Mouse (Mus musculus): ENCODE measurements around the gene Chst15. TPM values are rescaled to one million over a fixed set of nuclear protein-coding genes. Genes with fewer than 3 reads are reported as not detected.

Gene Chst15
- polyA plus RNA-seq, 1 experiment from 2014 or later = 23.6 TPM

DNA sequence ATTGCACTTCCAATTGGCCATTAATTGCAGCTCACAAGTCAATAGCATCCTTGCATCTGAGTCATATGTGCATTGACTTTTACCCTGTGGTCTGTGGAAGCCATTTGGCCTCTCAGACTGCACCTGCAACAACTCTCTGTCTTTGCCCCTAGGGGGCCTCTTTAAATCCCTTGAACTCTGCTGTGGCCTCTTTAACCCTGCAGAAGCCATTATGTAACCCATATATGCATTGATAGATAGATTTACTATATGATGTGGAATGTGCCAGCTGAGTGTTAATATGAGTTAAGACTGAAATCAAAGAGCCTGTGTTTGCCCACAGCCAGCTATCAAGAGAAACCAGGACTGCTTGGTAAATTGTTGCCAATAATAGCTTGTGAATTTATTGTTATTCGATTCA is 118.2 kb downstream of the Chst15 start:
- Histone ChIP-seq H3K4me3 (no peak overlapping the region), H3K27ac (no peak overlapping the region), H3K9ac (no peak overlapping the region), H3K36me3 (no peaks in the 10 kb centered on the region), H3K27me3 (peaks cover 3% of the 10 kb centered on the region; the same call in 1 of the 2 replicates), H3K4me1 (peaks cover 56% of the 10 kb centered on the region), H3K4me2 (replicated peaks) (no peak overlapping the region), H3K9me3 (no peaks in the 10 kb centered on the region)
- no peak for ATAC-seq (ENCODE audit: low FRiP score, low read depth)
- WGBS = 33% methylated on average over 1 of the region's 1 CpGs

DNA sequence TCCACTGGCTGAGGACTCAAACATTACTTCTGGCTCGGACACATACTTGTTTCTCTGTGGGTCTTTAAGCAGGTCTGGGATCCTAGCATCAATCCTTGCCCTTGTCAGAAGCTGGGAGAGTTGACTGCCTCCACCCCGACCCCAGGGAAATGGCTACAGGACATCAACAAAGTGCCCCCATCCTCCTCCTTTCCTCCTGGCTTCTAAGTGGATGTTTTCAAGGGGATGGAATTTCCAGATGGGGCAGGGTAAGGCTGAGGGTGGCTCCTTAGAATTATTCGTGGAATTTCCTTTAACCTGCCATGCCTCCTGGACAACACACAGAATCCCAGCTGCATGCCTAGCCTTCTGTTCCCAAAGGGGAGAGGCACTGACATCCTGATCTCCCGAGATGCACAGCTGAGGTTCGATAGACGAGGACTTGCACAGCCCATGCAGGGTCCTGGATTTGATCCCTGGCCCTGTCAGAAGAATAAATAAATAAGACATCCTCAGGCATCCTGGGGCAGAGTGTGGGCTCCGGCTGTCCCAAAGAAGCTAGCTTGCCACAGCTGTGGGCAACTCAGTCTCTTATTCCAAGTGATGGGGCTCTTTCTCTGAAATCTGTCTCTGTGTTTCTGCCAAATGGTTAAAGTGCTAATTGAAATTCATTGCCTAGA is 119.1 kb downstream of the Chst15 start:
- H3K4me3 ChIP-seq = no peak overlapping the region
- H3K9ac ChIP-seq = no peak overlapping the region
- no peak for ATAC-seq (ENCODE audit: low FRiP score, low read depth)
- H3K27me3 ChIP-seq = peaks cover 3% of the 10 kb centered on the region; the same call in 1 of the 2 replicates
- no peaks in the 10 kb centered on the region for H3K9me3 ChIP-seq
- no peaks in the 10 kb centered on the region for H3K36me3 ChIP-seq
- 38% methylated on average over 7 of the region's 7 CpGs for WGBS
- peaks cover 55% of the 10 kb centered on the region for H3K4me1 ChIP-seq
- no peak overlapping the region for H3K4me2 ChIP-seq (replicated peaks)
- H3K27ac ChIP-seq = no peak overlapping the region

DNA sequence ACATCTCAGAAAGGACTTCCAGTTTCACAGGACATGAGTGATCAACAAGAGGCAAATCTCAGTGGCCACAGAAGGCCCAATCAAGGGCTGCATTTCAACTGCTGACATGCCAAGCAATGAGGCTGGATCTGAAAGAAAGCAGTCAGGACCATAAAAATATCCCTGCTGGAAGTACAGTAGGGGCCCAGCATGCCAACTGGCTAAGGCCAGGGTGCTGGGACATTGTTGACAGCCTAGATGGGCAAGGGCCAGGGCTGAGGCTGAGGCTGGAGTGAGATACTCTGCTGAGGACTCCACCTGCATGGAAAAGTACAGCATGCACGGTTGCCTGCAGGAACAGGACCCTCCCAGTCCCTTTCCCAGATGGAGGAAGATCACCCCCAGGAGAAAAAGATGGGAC is 120.4 kb downstream of the Chst15 start:
- Histone ChIP-seq H3K9ac (no peak overlapping the region), H3K4me1 (peaks cover 42% of the 10 kb centered on the region), H3K27ac (no peak overlapping the region), H3K36me3 (no peaks in the 10 kb centered on the region), H3K4me3 (no peak overlapping the region), H3K9me3 (no peaks in the 10 kb centered on the region), H3K4me2 (replicated peaks) (no peak overlapping the region), H3K27me3 (peaks cover 3% of the 10 kb centered on the region; the same call in 1 of the 2 replicates)
- 81% methylated on average over 1 of the region's 1 CpGs for WGBS
- ATAC-seq (ENCODE audit: low FRiP score, low read depth) = no peak

DNA sequence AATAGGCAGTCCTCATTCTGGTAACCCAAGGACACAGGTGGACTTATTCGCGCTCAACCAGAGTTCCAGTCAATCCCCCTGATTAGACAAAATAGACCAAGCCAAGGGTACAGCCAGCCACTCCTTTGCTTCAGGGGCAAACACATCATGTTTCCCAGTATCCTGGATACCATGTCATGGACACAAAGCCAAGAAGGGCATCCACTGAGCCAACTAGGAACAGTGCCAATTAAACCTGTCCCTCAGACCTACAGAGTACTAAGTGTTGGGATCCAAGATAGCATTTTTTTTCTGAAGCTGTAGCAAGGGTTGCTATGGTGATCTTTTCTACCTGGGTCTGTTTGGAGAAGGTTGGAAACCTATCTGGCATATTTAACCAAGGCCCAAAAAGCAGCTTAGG is 123.4 kb downstream of the Chst15 start:
- no peaks in the 10 kb centered on the region for H3K36me3 ChIP-seq
- peaks cover 2% of the 10 kb centered on the region; the same call in 1 of the 2 replicates for H3K27me3 ChIP-seq
- no peak overlapping the region for H3K4me2 ChIP-seq (replicated peaks)
- ATAC-seq (ENCODE audit: low FRiP score, low read depth) = no peak
- no peak overlapping the region for H3K9ac ChIP-seq
- peaks cover 29% of the 10 kb centered on the region for H3K4me1 ChIP-seq
- H3K4me3 ChIP-seq = no peak overlapping the region
- H3K27ac ChIP-seq = no peak overlapping the region; the same call in 1 of the 2 replicates
- H3K9me3 ChIP-seq = no peaks in the 10 kb centered on the region
- WGBS = 93% methylated on average over 2 of the region's 2 CpGs

DNA sequence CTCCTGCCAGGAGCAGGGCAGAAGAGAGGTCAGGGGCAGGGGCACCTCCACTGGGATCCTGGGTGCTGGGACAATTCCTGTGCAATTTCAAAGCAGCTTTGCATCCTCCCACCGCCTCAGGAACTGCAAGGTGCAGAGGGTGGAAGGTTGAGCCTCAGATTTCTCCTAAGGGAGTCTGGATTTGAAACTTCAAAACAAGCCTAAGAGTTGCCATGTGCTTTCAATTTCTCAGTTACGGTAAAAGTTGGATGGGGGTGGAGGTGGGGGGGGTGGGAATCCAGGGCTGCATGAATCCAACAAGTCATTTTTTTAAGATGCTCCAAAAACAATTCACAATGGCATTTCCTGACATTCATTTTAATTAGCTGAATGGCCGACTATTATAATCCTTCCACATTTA is 129.6 kb downstream of the Chst15 start:
- Histone ChIP-seq H3K27ac (no peak overlapping the region), H3K36me3 (no peaks in the 10 kb centered on the region), H3K4me2 (replicated peaks) (no peak overlapping the region), H3K9me3 (no peaks in the 10 kb centered on the region), H3K9ac (no peak overlapping the region), H3K4me1 (peaks cover 41% of the 10 kb centered on the region), H3K4me3 (no peak overlapping the region), H3K27me3 (peaks cover 4% of the 10 kb centered on the region; the same call in 1 of the 2 replicates)
- ATAC-seq (ENCODE audit: low FRiP score, low read depth) = no peak
- 13% methylated on average over 3 of the region's 3 CpGs for WGBS

Other genes starting within 250 kb of the Chst15 start
- 14.0 and 16.7 TPM in 2 replicates for gene Cpxm2, start 162.5 kb downstream of the Chst15 start, polyA plus RNA-seq (2015; fragmentation: Nextera tagmentation; extraction: Ambion mirVana)